Mouse (Mus musculus) intestine, embryonic 16.5 days (tissue): ENCODE data around the gene Pex16. TPM values are rescaled to one million over a fixed set of nuclear protein-coding genes. Genes with fewer than 3 reads are reported as not detected.

ENCODE experiments used
- ATAC-seq: fragments of 200-750 bp; cut with Nextera tagmentation; 2 replicates; pipeline ENCODE4 v1.8.0; 2017; ENCODE audit warnings: moderate TSS enrichment, moderate library complexity
- H3K27ac ChIP-seq: fragments of 300-500 bp; sonication (generic); 2 replicates; pipeline ENCODE4 v1.5.1; 2014; ENCODE audit warnings: mild to moderate bottlenecking, low read length
- H3K27me3 ChIP-seq: fragments of 300-500 bp; sonication (generic); replicated peaks from 2 replicates; pipeline ENCODE4 v1.6.1; 2014; ENCODE audit warnings: low read length, control low read depth, mixed read lengths; ENCODE audit not compliant: control insufficient read depth, insufficient read depth
- H3K36me3 ChIP-seq: fragments of 300-500 bp; sonication (generic); 2 replicates; pipeline ENCODE4 v1.6.1; 2014; ENCODE audit warnings: low read length, control low read depth; ENCODE audit not compliant: control insufficient read depth, insufficient read depth
- H3K4me1 ChIP-seq: fragments of 300-500 bp; sonication (generic); 2 replicates; pipeline ENCODE4 v1.6.1; 2014; ENCODE audit warnings: low read length, control low read depth, mixed read lengths; ENCODE audit not compliant: control insufficient read depth, insufficient read depth
- H3K4me2 ChIP-seq: fragments of 300-500 bp; sonication (generic); 2 replicates; pipeline ENCODE4 v1.6.1; 2014; ENCODE audit warnings: low read depth, low read length, control low read depth
- H3K4me3 ChIP-seq: fragments of 300-500 bp; sonication (generic); 2 replicates; pipeline ENCODE4 v1.5.1; 2014; ENCODE audit warnings: mild to moderate bottlenecking, low read length
- H3K9ac ChIP-seq: fragments of 300-500 bp; sonication (generic); 2 replicates; pipeline ENCODE4 v1.6.1; 2014; ENCODE audit warnings: low read depth, low read length
- H3K9me3 ChIP-seq: fragments of 300-500 bp; sonication (generic); 2 replicates; pipeline ENCODE4 v1.6.1; 2016; ENCODE audit warnings: low read length, control low read depth; ENCODE audit not compliant: control insufficient read depth
- WGBS: fragments of 180-500 bp; shearing (Covaris S2); extraction: QIAGEN DNeasy Blood & Tissue Kit; methylation state at CpG from one replicate; pipeline ENCODE4 v1.1.7; 2014; 5-methylcytosine and 5-hydroxymethylcytosine counted together
- polyA plus RNA-seq: library from polyadenylated mRNA; unstranded; fragments of >200 nt; fragmentation: Nextera tagmentation; extraction: Ambion mirVana; gene quantifications from 2 replicates; pipeline ENCODE4 v1.2.1, GENCODE M21; 2015

The Pex16 gene
- polyA plus RNA-seq, 1 experiment from 2014 or later, result 66.2 TPM

DNA sequence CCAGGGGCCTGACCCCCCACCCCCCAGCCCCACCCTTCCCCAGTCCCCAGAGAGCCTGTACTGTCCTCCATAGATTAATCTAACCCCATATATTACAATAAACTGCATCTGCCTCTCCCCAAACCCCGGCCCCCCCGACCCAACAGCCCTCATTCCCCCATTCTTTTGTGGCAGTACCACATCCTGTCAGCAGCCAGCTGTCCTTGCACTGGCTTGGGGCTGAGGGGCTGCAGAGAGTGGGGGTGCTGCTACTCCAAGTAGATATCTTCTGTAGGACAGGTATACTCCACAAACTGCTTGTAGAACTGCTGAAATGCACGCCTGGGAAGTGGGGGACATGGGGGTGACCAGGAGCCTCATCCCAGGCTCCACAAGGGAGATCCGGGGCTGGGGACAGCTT, 9.6 kb downstream of the Pex16 start:
- no peak overlapping the region for H3K27ac ChIP-seq
- no peaks in the 10 kb centered on the region for H3K9me3 ChIP-seq
- H3K36me3 ChIP-seq, result peaks cover 7% of the 10 kb centered on the region; the same call in 1 of the 2 replicates
- H3K4me3 ChIP-seq, result no peak overlapping the region
- peaks cover 12% of the 10 kb centered on the region for H3K4me1 ChIP-seq
- H3K9ac ChIP-seq, result no peak overlapping the region
- no peak for ATAC-seq
- no peaks in the 10 kb centered on the region for H3K27me3 ChIP-seq
- H3K4me2 ChIP-seq, result no peak overlapping the region
- 71% methylated on average over 4 of the region's 4 CpGs for WGBS

DNA sequence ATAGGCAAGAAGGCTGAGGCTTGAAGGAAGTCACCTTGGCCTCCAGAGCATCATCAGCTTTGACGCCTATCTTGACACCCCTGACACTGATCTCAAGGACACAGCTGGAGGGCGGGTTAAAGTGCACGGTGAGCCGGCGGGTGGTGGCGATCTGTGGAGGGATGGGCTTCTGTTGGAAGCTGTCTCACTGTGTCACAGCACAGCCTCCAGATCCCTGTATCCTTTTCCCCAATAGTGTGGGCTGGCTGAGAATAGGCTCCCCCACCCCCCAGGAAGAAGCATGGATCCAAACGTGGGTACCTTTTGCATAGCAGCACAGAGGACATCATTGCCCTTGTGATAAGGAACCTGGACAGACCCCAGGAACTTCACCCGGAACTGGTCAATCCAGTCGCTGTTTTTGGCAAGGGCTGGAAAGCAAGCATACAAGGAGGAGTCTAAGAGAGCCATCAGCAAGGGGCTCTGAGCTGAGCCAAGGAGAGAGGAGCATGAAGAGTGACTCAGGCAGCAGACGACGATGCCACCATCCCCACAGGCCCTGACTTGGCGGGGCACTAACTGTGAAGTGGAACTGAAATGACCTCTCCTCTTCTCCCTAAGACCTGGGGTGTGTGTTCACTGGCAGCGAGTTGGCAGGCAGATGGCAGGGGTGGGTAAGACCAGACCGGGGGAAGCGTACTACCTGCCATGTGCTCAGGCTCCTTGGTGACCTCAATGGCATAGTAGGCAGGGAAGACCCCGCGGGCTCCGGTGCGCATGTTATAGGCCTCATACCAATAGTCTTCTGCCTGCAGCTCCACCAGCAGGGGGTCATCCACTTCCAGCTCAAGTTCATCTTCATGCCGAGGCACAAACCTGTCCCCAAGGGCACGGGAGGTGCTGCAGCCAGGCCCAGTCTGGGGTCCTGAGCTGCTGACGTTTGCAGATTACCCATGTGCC, 10.9 kb downstream of the Pex16 start:
- Histone ChIP-seq H3K4me2 (no peak overlapping the region), H3K4me1 (peaks cover 16% of the 10 kb centered on the region), H3K36me3 (0 out of 2 replicates have a peak, but pooled peaks cover 3% of the 10 kb centered on the region), H3K9me3 (no peaks in the 10 kb centered on the region), H3K27me3 (no peaks in the 10 kb centered on the region), H3K4me3 (no peak overlapping the region), H3K9ac (no peak overlapping the region), H3K27ac (no peak overlapping the region)
- no peak for ATAC-seq
- WGBS, result 83% methylated on average over 22 of the region's 22 CpGs

DNA sequence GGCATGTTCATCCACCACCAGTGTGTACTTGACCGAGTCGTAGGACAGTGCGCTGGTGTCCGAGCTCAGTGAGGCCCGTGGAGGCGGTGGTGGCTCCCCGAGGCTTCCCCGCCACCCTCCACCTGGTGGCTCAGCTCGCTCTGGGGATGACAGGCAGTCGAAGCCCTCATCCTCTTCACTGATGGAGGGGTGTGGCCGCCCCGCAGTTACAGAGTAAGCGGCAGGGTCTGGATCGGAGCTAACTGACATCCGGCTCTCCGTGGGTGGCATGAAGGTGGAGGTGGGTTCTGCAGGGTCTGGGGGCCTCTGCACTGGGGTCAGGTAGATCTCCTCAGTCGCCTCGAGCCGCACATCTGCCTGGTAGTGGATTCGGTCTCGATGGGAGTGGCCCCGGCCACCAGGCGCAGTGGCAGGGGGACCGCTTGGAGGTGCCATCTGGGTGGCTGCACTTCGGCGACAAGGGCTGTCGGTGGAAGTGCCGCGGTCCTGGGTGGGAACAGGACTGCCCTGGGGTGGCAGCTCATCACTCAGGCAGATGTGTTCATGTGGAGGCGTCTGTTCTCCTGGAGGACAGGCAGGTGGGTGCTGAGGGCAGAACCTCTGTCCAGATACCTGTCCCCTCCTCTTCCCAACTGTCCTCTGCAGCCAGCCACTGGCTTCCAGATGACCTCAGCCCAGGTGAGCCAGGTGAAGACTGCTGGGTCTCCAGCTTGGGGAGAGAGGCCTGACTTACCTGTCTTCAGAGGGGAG, 12.5 kb downstream of the Pex16 start:
- H3K36me3 ChIP-seq, result 0 out of 2 replicates have a peak, but pooled peaks cover 3% of the 10 kb centered on the region
- no peak overlapping the region for H3K9ac ChIP-seq
- H3K4me3 ChIP-seq, result no peak overlapping the region
- no peak overlapping the region for H3K27ac ChIP-seq
- ATAC-seq, result no peak
- H3K27me3 ChIP-seq, result no peaks in the 10 kb centered on the region
- H3K4me2 ChIP-seq, result no peak overlapping the region
- WGBS, result 91% methylated on average over 30 of the region's 30 CpGs
- no peaks in the 10 kb centered on the region for H3K9me3 ChIP-seq
- peaks cover 25% of the 10 kb centered on the region for H3K4me1 ChIP-seq

DNA sequence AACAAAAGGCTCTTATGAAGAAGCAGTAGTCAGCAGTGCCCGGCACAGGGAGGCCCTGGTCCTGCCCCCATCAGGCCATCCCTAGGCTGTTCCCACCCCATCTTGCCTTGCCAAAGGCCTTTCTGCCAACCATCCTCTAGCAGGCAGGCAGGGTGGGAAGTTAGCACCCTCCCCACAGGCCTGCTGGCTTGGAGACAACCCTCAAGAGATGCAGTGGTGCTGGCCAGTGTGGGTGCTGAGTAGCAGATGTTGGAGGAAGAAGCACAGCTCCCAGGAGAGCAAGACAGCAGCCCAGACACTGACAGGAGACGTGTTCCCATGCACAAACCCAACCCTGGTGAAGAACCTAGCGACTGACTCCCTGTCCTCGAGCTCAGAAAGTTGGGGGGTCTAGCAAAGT, 13.2 kb downstream of the Pex16 start:
- Histone ChIP-seq H3K9me3 (no peaks in the 10 kb centered on the region), H3K27ac (no peak overlapping the region), H3K36me3 (0 out of 2 replicates have a peak, but pooled peaks cover 3% of the 10 kb centered on the region), H3K4me1 (peaks cover 30% of the 10 kb centered on the region), H3K4me2 (no peak overlapping the region), H3K4me3 (no peak overlapping the region), H3K9ac (no peak overlapping the region), H3K27me3 (no peaks in the 10 kb centered on the region)
- 78% methylated on average over 4 of the region's 4 CpGs for WGBS
- ATAC-seq, result no peak

DNA sequence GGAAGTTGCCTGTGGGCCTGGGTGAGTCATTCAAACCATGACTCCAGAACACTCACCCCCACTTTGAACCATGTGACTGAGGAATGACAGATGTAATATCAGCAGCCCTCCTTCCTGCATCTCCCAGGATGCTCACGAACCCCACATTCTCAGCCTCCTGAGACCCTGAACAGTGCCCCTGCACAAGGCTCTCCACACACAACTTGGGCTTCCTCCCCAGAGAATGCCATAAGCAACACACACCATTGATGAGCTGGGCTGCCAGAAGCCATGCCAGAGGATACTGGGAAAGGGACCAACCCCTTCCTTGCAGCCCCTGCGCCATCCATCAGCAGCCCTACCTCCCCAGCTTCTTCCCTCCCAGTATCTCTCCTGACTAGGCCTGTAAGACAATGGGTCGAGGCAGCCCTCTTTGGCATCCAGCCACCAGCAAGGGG, 13.6 kb downstream of the Pex16 start:
- Histone ChIP-seq H3K9ac (peak overlapping the region; percentile 63), H3K9me3 (no peaks in the 10 kb centered on the region), H3K4me3 (peak overlapping the region; percentile 60), H3K4me1 (peaks cover 30% of the 10 kb centered on the region), H3K27me3 (no peaks in the 10 kb centered on the region), H3K4me2 (peak overlapping the region; percentile 64), H3K36me3 (0 out of 2 replicates have a peak, but pooled peaks cover 3% of the 10 kb centered on the region), H3K27ac (no peak overlapping the region)
- WGBS, result 51% methylated on average over 3 of the region's 3 CpGs
- ATAC-seq, result no peak

DNA sequence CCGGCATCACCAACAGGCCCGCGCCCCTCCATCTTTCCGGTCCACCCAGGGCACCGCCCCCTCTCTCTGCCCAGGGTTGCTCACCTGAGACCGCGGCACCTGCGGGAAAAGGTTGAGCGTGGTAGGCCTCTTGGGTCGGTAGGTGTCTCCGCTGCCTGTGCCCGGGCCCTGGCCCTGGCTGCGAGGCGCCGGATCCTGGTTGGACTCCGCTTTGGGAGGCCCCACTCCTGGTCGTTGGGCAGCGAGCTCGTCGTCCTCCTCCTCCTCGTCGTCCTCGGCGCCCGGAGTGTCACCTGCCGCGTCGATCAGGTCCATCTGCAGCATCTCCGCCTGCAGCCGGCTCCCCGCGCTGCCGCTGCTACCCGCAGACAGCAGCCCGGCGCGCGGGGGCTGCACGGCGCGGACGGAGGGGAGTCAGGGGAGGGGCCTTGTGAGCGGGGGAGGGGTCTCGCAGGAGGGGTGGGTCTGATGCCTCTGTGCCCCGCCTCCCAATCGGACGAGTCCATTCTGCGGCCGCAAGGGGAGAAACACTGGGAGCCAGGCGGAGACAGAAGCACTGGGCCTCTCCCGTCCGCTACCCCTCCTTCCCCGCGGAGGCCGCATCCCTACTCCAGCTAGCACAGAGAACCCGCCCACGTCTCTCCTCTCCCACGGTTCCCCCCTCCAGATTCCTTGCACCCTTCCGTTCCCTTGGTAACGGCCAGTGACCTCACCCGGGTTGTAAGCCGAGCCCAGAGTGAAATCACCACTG, 14.6 kb downstream of the Pex16 start:
- H3K9ac ChIP-seq, result peak overlapping the region; percentile 63
- H3K27me3 ChIP-seq, result no peaks in the 10 kb centered on the region
- peak; percentile 88 for ATAC-seq
- H3K4me3 ChIP-seq, result peak overlapping the region; percentile 60
- 0 out of 2 replicates have a peak, but pooled peaks cover 3% of the 10 kb centered on the region for H3K36me3 ChIP-seq
- H3K9me3 ChIP-seq, result no peaks in the 10 kb centered on the region
- H3K27ac ChIP-seq, result peak overlapping the region; percentile 43; the same call in 1 of the 2 replicates
- H3K4me2 ChIP-seq, result peak overlapping the region; percentile 64
- WGBS, result under 1% methylated on average over 60 of the region's 62 CpGs
- H3K4me1 ChIP-seq, result peaks cover 30% of the 10 kb centered on the region

DNA sequence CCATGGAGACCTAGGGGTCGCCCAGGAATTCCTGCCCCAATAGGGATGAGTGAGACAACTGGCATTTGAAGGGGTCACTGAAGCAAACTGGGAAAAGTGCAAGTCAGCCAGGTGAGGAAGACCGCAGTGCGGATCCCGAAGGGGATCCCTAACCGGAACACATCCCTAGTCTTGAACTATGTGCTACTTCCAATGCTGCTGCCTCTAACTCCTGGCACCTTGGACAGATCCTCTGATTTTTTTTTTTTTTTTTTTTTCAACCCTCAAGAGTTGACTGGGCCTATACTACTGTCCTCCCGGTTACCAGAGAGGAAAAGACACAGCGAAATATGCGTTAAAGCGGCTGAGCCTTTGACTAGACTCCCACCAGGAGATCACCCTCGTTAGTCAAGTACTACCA, 15.2 kb downstream of the Pex16 start:
- H3K4me3 ChIP-seq, result peak overlapping the region; percentile 60
- peak; percentile 27 for ATAC-seq
- peak overlapping the region; percentile 64 for H3K4me2 ChIP-seq
- WGBS, result 5% methylated on average over 10 of the region's 10 CpGs
- H3K9me3 ChIP-seq, result no peaks in the 10 kb centered on the region
- H3K4me1 ChIP-seq, result peaks cover 30% of the 10 kb centered on the region
- H3K27ac ChIP-seq, result no peak overlapping the region
- 0 out of 2 replicates have a peak, but pooled peaks cover 3% of the 10 kb centered on the region for H3K36me3 ChIP-seq
- H3K9ac ChIP-seq, result no peak overlapping the region
- no peaks in the 10 kb centered on the region for H3K27me3 ChIP-seq

DNA sequence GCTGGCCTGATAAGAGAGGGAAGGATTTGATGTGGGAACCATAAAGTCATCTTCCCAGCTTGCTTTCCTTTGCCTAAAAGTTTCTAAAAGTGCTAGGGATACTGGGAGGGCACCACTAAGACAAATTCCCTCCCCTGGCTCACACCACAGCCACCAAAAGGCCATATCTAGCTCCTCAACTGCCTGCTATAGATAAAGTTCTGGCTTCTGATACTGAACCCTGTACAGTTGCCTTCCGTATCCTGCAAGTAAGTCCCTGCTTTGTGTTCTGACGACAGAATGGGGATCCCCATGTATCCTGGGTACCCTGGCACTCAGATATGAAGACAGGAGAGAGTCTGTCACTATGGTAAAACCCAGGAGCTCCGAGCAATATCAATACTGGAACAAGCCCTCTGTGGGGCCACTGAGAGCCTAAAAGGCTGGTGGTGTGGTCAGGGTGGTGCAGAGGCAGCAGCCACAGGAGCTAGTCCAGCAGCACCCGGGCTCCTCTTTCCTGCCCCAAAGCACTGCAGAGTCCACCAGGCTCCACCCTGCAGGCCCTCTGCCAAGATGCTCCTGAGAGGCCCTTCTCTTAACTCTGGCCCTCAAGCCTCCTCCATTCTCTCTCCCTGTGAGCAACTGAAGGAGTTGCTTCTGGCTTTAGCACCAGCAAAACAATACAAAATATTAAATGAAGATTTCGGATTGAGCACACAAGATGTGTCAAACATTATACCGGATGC, 15.9 kb downstream of the Pex16 start:
- ATAC-seq, result no peak
- Histone ChIP-seq H3K9me3 (no peaks in the 10 kb centered on the region), H3K27me3 (no peaks in the 10 kb centered on the region), H3K27ac (no peak overlapping the region), H3K36me3 (0 out of 2 replicates have a peak, but pooled peaks cover 3% of the 10 kb centered on the region), H3K9ac (no peak overlapping the region), H3K4me1 (peaks cover 30% of the 10 kb centered on the region), H3K4me2 (no peak overlapping the region), H3K4me3 (no peak overlapping the region)
- WGBS, result 72% methylated on average over 6 of the region's 6 CpGs
